8 mouse cellular contexts compared by ENCODE assay signal in genomic region chr5:122314966-122315667, GRCm38 (mm10). TPM values are rescaled to one million over a fixed set of nuclear protein-coding genes. Genes with fewer than 3 reads are reported as not detected.
DNase-seq lines count a peak whose midpoint lies in the region; ATAC-seq and TF ChIP-seq lines count a peak whose summit lies in the region.

No protein-coding gene starts in this region.

- peaks cover 46% of the 10 kb centered on the region for H3K36me3 ChIP-seq in midbrain, embryonic 14.5 days (ENCODE audit: control insufficient read depth, insufficient read depth, low read length)
- H3K36me3 ChIP-seq in midbrain, embryonic 11.5 days (ENCODE audit: control insufficient read depth, insufficient read depth, low read length) = no peaks in the 10 kb centered on the region
- H3K36me3 ChIP-seq in heart, adult 2 months (ENCODE audit: control insufficient read depth, insufficient read depth, low read length) = peaks cover 6% of the 10 kb centered on the region; the same call in 1 of the 2 replicates
- peaks cover 58% of the 10 kb centered on the region for H3K36me3 ChIP-seq in liver, embryonic 13.5 days

- TF ChIP-seq EP300 in heart, adult 2 months (IDR thresholded peaks at IDR 0.05; ENCODE audit: insufficient read depth, low read depth, low read length) = peak; percentile 97

- 79% methylated on average over 20 of the region's 20 CpGs for WGBS in midbrain, embryonic 14.5 days
- 79% methylated on average over 20 of the region's 20 CpGs for WGBS in midbrain, embryonic 11.5 days
- 32% methylated on average over 20 of the region's 20 CpGs for WGBS in heart, adult 2 months
- 18% methylated on average over 20 of the region's 20 CpGs for WGBS in liver, embryonic 13.5 days (ENCODE audit: insufficient replicate concordance)

- peak; percentile 28 for DNase-seq in midbrain, embryonic 14.5 days
- DNase-seq in midbrain, embryonic 11.5 days (ENCODE audit: low spot score, missing footprints) = no peak
- DNase-seq in cerebellum, postnatal 4 days (ENCODE audit: low spot score in 2 of 2) = peak; percentile 36 to 61
- DNase-seq in heart, adult 2 months = peak; percentile 87 to 93
- DNase-seq in kidney, postnatal 14 days = peak; percentile 95
- no peak for DNase-seq in liver, embryonic 13.5 days
- DNase-seq in ovary, postnatal 14 days (ENCODE audit: low spot score) = peak; percentile 69
- DNase-seq in thymus, postnatal 25 days = peak; percentile 67

- H3K4me3 ChIP-seq in midbrain, embryonic 14.5 days (replicated peaks; ENCODE audit: low read depth, low read length) = no peak overlapping the region
- no peak overlapping the region for H3K4me3 ChIP-seq in midbrain, embryonic 11.5 days (ENCODE audit: low read depth, low read length)
- no peak overlapping the region for H3K4me3 ChIP-seq in heart, adult 2 months
- H3K4me3 ChIP-seq in liver, embryonic 13.5 days (replicated peaks) = no peak overlapping the region

- no peaks in the 10 kb centered on the region for H3K4me1 ChIP-seq in midbrain, embryonic 14.5 days (ENCODE audit: control insufficient read depth, insufficient read depth, low read length)
- no peaks in the 10 kb centered on the region for H3K4me1 ChIP-seq in midbrain, embryonic 11.5 days (ENCODE audit: control insufficient read depth, insufficient read depth, low read length)
- H3K4me1 ChIP-seq in heart, adult 2 months (ENCODE audit: control insufficient read depth, insufficient read depth, low read length) = peaks cover 20% of the 10 kb centered on the region
- peaks cover 40% of the 10 kb centered on the region for H3K4me1 ChIP-seq in liver, embryonic 13.5 days (replicated peaks)

- TF ChIP-seq POLR2A in heart, adult 2 months (IDR thresholded peaks at IDR 0.05; ENCODE audit: insufficient read depth, low read depth, low read length) = peak; percentile 27; the same call in 1 of the 2 replicates

- ATAC-seq in midbrain, embryonic 14.5 days (ENCODE audit: low FRiP score, low TSS enrichment) = no peak
- ATAC-seq in midbrain, embryonic 11.5 days (ENCODE audit: low FRiP score) = no peak
- ATAC-seq in liver, embryonic 13.5 days (ENCODE audit: low read depth) = peak; percentile 49

- H3K9ac ChIP-seq in midbrain, embryonic 14.5 days (replicated peaks; ENCODE audit: low read length) = no peak overlapping the region
- no peak overlapping the region for H3K9ac ChIP-seq in midbrain, embryonic 11.5 days (ENCODE audit: low read length)
- peak overlapping the region; percentile 7; the same call in 1 of the 2 replicates for H3K9ac ChIP-seq in heart, adult 2 months (ENCODE audit: low read depth, low read length)
- peak overlapping the region; percentile 33; the same call in 1 of the 2 replicates for H3K9ac ChIP-seq in liver, embryonic 13.5 days

- no peaks in the 10 kb centered on the region for H3K9me3 ChIP-seq in midbrain, embryonic 14.5 days (ENCODE audit: control insufficient read depth, low read length)
- no peaks in the 10 kb centered on the region for H3K9me3 ChIP-seq in midbrain, embryonic 11.5 days (ENCODE audit: control insufficient read depth, low read length)
- no peaks in the 10 kb centered on the region for H3K9me3 ChIP-seq in liver, embryonic 13.5 days (replicated peaks)

- no peaks in the 10 kb centered on the region for H3K79me2 ChIP-seq in heart, adult 2 months (replicated peaks; ENCODE audit: control insufficient read depth, insufficient read depth, low read length)

- TF ChIP-seq CTCF in heart, adult 2 months (IDR thresholded peaks at IDR 0.05) = peak; percentile 62

- H3K27ac ChIP-seq in midbrain, embryonic 14.5 days (replicated peaks; ENCODE audit: low read depth, low read length) = no peak overlapping the region
- H3K27ac ChIP-seq in midbrain, embryonic 11.5 days (ENCODE audit: low read depth, low read length) = no peak overlapping the region
- H3K27ac ChIP-seq in heart, adult 2 months = peak overlapping the region; percentile 79
- H3K27ac ChIP-seq in liver, embryonic 13.5 days = peak overlapping the region; percentile 60

- no peak overlapping the region for H3K4me2 ChIP-seq in midbrain, embryonic 14.5 days (ENCODE audit: low read length)
- H3K4me2 ChIP-seq in midbrain, embryonic 11.5 days = no peak overlapping the region
- peak overlapping the region; percentile 28 for H3K4me2 ChIP-seq in liver, embryonic 13.5 days

- intact Hi-C loops in heart, adult 2 months (cut with DNase I) = loop anchor here (2.0 to 5.0 kb wide), 3 partner anchors 22 to 48 kb away; partner anchors contain the start of gene Pptc7

- H3K27me3 ChIP-seq in midbrain, embryonic 14.5 days (ENCODE audit: control insufficient read depth, insufficient read depth, low read length) = no peaks in the 10 kb centered on the region
- H3K27me3 ChIP-seq in midbrain, embryonic 11.5 days (ENCODE audit: control insufficient read depth, insufficient read depth, low read length) = no peaks in the 10 kb centered on the region
- H3K27me3 ChIP-seq in heart, adult 2 months (ENCODE audit: control insufficient read depth, insufficient read depth, low read length) = no peaks in the 10 kb centered on the region
- H3K27me3 ChIP-seq in liver, embryonic 13.5 days = no peaks in the 10 kb centered on the region

RNA-seq across cellular contexts. Expression of gene Pptc7, which starts 31.0 kb away (rescaled TPM):
- 8.5 and 9.1 TPM in 2 replicates for polyA plus RNA-seq in midbrain, embryonic 14.5 days (2014; fragmentation: Nextera tagmentation; extraction: Ambion mirVana)
- polyA plus RNA-seq in midbrain, embryonic 11.5 days (2014; fragmentation: Nextera tagmentation; extraction: Ambion mirVana) = 7.6 and 8.8 TPM in 2 replicates
- total RNA-seq in heart, adult 2 months (2021) = 100 to 1,000 TPM; 108 to 133 TPM
- 77.5 and 122 TPM in 2 replicates for polyA plus RNA-seq in heart, adult 2 months (2012; rRNA removed)
- 3.4 and 3.5 TPM in 2 replicates for polyA plus RNA-seq in liver, embryonic 13.5 days (2015; fragmentation: Nextera tagmentation; extraction: Ambion mirVana)

RNA-seq across cellular contexts. Expression of gene Rad9b, which starts 38.9 kb away (rescaled TPM):
- 18.5 and 27.1 TPM in 2 replicates for polyA plus RNA-seq in midbrain, embryonic 14.5 days (2014; fragmentation: Nextera tagmentation; extraction: Ambion mirVana)
- polyA plus RNA-seq in midbrain, embryonic 11.5 days (2014; fragmentation: Nextera tagmentation; extraction: Ambion mirVana) = 9.7 and 11.1 TPM in 2 replicates
- total RNA-seq in heart, adult 2 months (2021) = under 1 TPM; 0.50 to 0.97 TPM
- 2.5 and 3.0 TPM in 2 replicates for polyA plus RNA-seq in heart, adult 2 months (2012; rRNA removed)
- 2.8 and 2.9 TPM in 2 replicates for polyA plus RNA-seq in liver, embryonic 13.5 days (2015; fragmentation: Nextera tagmentation; extraction: Ambion mirVana)

RNA-seq across cellular contexts. Expression of gene Vps29, which starts 39.1 kb away (rescaled TPM):
- polyA plus RNA-seq in midbrain, embryonic 14.5 days (2014; fragmentation: Nextera tagmentation; extraction: Ambion mirVana) = 324 and 331 TPM in 2 replicates
- 211 and 215 TPM in 2 replicates for polyA plus RNA-seq in midbrain, embryonic 11.5 days (2014; fragmentation: Nextera tagmentation; extraction: Ambion mirVana)
- 10 to 100 TPM; 85.4 to 91.4 TPM for total RNA-seq in heart, adult 2 months (2021)
- polyA plus RNA-seq in heart, adult 2 months (2012; rRNA removed) = 39.2 and 70.9 TPM in 2 replicates
- 131 and 141 TPM in 2 replicates for polyA plus RNA-seq in liver, embryonic 13.5 days (2015; fragmentation: Nextera tagmentation; extraction: Ambion mirVana)

RNA-seq across cellular contexts. Expression of gene Tctn1, which starts 50.9 kb away (rescaled TPM):
- polyA plus RNA-seq in midbrain, embryonic 14.5 days (2014; fragmentation: Nextera tagmentation; extraction: Ambion mirVana) = 6.2 and 6.6 TPM in 2 replicates
- polyA plus RNA-seq in midbrain, embryonic 11.5 days (2014; fragmentation: Nextera tagmentation; extraction: Ambion mirVana) = 4.3 and 4.8 TPM in 2 replicates
- 1 to 10 TPM; 3.2 to 3.9 TPM for total RNA-seq in heart, adult 2 months (2021)
- polyA plus RNA-seq in heart, adult 2 months (2012; rRNA removed) = 9.4 and 9.8 TPM in 2 replicates
- 0.68 and 1.1 TPM in 2 replicates for polyA plus RNA-seq in liver, embryonic 13.5 days (2015; fragmentation: Nextera tagmentation; extraction: Ambion mirVana)

RNA-seq across cellular contexts. Expression of gene Gpn3, which starts 56.6 kb away (rescaled TPM):
- polyA plus RNA-seq in midbrain, embryonic 14.5 days (2014; fragmentation: Nextera tagmentation; extraction: Ambion mirVana) = 43.1 and 43.9 TPM in 2 replicates
- 61.2 and 64.9 TPM in 2 replicates for polyA plus RNA-seq in midbrain, embryonic 11.5 days (2014; fragmentation: Nextera tagmentation; extraction: Ambion mirVana)
- total RNA-seq in heart, adult 2 months (2021) = 10 to 100 TPM; 23.5 to 28.0 TPM
- polyA plus RNA-seq in heart, adult 2 months (2012; rRNA removed) = 19.2 and 19.8 TPM in 2 replicates
- 74.4 and 86.6 TPM in 2 replicates for polyA plus RNA-seq in liver, embryonic 13.5 days (2015; fragmentation: Nextera tagmentation; extraction: Ambion mirVana)

Comparison
In these comparisons a context has a peak if more than half of its experiments do, and no peak if none do; other contexts are left out.
1. DNase-seq: peak in midbrain, embryonic 14.5 days (single experiment), cerebellum, postnatal 4 days (2 of 2), heart, adult 2 months (2 of 2), kidney, postnatal 14 days (single experiment), ovary, postnatal 14 days (single experiment) and thymus, postnatal 25 days (single experiment); none in midbrain, embryonic 11.5 days (single experiment) and liver, embryonic 13.5 days (single experiment).
2. H3K27ac ChIP-seq: peak in heart, adult 2 months (single experiment) and liver, embryonic 13.5 days (single experiment); none in midbrain, embryonic 14.5 days (single experiment) and midbrain, embryonic 11.5 days (single experiment).
3. H3K9ac ChIP-seq: peak in heart, adult 2 months (single experiment) and liver, embryonic 13.5 days (single experiment); none in midbrain, embryonic 14.5 days (single experiment) and midbrain, embryonic 11.5 days (single experiment).